Mouse (Mus musculus) neutrophil, adult 65 days (primary cell): ENCODE results near the gene Gm10392. TPM values are rescaled to one million over a fixed set of nuclear protein-coding genes. Genes with fewer than 3 reads are reported as not detected.

Source experiments
- total RNA-seq: library from RNA; stranded (reverse); gene quantifications from 2 replicates; pipeline ENCODE4 v1.2.4, GENCODE M21; 2023

Gene Gm10392
- total RNA-seq, result 1.3 and 2.0 TPM in 2 replicates

GRCm38 (mm10) chr11:77519043-77519442 is at the start of gene Gm10392:
TSS of gene Gm10392 (minus strand) at chr11:77519198.

GRCm38 (mm10) chr11:77515637-77516552 is 3.1 kb downstream of the Gm10392 start, which contains the start of gene Trp53i13:
TSS of gene Trp53i13 (minus strand) at chr11:77515980.

GRCm38 (mm10) chr11:77514832-77515636 is 4.0 kb downstream of the Gm10392 start, which contains the start of gene Abhd15:
TSS of gene Abhd15 (plus strand) at chr11:77515121.

GRCm38 (mm10) chr11:77493512-77494343 is 25.3 kb downstream of the Gm10392 start, which contains the start of gene Git1:
TSS of gene Git1 (plus strand) at chr11:77493562.

GRCm38 (mm10) chr11:77489591-77490235 is 29.3 kb downstream of the Gm10392 start, which contains the start of gene Ankrd13b:
TSS of gene Ankrd13b (minus strand) at chr11:77489678.

Other genes with a start within 250 kb of the Gm10392 start
- 0.23 and 0.38 TPM in 2 replicates for gene Coro6, start 56.8 kb downstream of the Gm10392 start, total RNA-seq
- 1.2 and 2.9 TPM in 2 replicates for gene Ankrd13b, start 29.5 kb downstream of the Gm10392 start, total RNA-seq
- 26.8 and 36.2 TPM in 2 replicates for gene Git1, start 25.6 kb downstream of the Gm10392 start, total RNA-seq
- 12.1 and 18.4 TPM in 2 replicates for gene Abhd15, start 4.1 kb downstream of the Gm10392 start, total RNA-seq
- 9.0 and 17.6 TPM in 2 replicates for gene Trp53i13, start 3.2 kb downstream of the Gm10392 start, total RNA-seq
- gene Taok1, start 88.6 kb upstream of the Gm10392 start, total RNA-seq, result 35.8 and 42.5 TPM in 2 replicates
- gene Nufip2, start 167.0 kb upstream of the Gm10392 start, total RNA-seq, result 91.1 and 115 TPM in 2 replicates
- not detected in 2 replicates for gene Cryba1, start 206.1 kb upstream of the Gm10392 start, total RNA-seq
- 59.6 and 87.1 TPM in 2 replicates for gene Myo18a, start 244.0 kb upstream of the Gm10392 start, total RNA-seq